Mouse (Mus musculus): ENCODE data around the gene Ostc.
A peak's percentile ranks its signal among the peaks of the same experiment; 100 is the strongest.

The Ostc gene

DNA sequence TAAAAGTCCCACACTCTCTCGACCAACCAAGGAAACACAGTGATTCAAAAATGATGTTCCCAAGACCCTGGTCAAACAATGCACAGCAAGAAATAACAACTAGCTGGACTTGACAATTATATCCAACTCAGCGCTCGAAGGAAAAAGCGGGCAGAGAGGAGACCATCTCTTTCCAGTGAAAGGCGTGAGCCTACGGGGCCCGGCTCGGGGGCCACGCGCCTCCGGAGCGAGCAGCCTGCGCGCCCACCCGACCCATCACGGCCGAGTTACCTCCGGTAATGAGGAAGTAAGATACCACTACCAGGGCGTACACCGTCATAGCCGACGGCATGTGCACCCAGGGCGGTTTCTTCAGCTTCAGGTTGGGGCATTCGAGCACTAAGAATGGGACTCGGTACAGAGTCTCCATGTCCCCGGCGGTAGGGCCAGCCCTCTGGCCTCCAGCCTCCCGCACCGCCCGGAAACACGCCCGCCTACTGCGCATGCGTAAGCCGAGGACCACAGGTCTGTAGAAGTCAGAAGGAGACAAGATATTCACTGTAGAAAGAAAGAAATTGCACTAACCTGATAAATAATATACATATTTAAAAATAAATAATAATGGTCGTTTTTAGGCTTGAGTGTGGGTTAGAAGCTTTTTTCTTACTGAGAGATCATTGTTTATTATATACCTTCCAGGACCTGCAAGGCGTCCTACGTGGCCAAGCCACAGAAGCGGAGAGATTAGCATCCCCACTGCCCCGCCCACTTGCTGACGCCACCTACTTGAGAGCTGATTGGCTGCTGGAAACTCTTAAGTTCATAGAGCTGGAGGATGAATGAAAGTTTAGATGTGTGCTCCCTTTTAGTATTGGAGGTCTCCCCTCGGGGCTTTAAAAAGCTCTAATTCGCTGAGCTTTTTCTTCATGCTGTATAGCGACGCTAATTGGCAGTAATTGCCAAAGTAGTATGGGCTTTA is at the start of gene Ostc:
Gene Ostc (minus strand): TSS at position 478 of the 958 bp plus-strand sequence.
- peak; percentile 98 for ATAC-seq (ENCODE audit: low TSS enrichment)

DNA sequence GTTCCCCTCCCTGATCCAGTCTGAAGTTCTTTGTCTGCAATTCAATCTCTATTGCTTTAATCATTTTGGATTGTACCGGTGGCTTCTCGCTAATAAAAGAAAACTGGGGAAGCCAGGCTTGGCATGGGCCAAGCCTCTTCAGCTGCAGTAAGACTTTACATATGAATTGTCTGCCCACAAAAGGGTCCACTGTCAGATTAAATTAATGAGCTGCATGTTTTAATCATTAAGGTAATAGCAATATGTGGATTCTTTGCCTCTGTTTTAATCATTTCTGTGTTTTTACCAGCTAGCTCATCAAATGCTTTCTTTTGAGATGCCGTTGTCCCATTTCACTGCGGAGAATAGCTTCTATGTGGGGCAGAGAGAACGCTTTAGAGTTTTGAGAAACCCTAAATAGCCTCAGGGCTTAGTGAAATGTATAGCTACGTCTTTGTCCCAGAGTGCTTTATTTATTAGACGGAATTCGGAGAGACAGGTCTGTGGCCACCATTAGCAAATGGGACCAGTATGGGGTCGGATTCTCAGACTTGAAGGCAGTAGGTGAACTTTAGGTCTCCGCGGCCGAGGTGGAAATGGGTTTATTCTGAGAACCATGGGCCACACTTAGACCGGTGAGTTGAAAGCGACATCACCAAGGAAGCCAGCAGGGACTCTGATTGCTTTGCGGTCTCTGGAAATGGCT is 49.1 kb upstream of the Ostc start:
- 0 out of 2 replicates have a peak, but pooled peaks have one; percentile 16 for ATAC-seq (ENCODE audit: low TSS enrichment)

DNA sequence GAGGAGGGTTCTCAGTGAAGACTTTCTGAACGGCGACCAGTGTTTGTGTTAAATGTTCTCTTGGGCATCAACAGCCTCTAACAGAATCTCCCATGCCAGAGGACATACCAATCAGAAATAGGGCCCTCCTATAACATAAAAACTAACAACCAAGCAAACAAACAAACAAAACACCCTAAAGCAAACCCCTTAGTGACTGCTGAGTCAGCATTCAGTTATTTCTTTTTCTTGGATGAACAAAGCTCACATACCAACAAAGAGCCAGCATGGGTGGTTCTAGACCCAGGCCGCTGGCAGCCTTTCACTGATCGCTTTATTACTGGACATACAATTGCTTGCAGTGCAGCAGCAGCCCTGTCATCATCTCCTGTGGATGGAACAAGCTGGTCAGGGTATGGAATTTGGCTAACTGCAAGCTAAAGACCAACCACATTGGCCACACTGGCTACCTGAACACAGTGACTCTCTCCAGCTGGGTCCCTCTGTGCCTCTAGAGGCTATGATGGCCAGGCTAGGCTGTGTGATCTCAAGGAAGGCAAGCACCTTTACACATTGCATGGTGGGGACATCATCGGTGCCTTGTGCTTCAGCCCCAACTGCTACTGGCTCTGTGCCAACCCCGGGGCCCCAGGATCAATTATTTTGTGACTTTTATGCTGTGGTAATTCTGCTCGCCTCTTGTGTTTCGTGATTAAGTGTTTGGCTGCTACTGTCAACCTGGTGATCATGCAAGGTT is 48.0 kb upstream of the Ostc start:
- ATAC-seq (ENCODE audit: low TSS enrichment): no peak

DNA sequence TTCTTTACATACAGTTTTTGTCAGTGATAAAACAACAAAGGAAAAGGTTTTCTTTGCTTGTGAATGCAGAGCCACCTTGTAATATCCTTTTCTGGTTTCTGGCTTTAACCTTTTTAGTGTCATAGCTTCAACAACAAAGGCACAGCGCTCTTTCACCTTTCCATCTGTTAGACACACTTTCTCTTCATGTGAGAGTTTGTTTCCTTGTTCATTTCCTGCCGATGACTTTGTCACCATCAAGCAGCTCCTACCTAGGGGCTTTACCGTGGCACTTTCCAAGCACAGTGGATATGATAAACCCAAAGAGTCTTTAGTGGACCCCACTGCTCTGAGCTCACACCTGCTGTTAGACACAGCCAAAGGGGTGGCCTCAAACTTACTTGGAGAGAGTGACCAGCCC is 40.0 kb upstream of the Ostc start:
- ATAC-seq (ENCODE audit: low TSS enrichment): no peak

DNA sequence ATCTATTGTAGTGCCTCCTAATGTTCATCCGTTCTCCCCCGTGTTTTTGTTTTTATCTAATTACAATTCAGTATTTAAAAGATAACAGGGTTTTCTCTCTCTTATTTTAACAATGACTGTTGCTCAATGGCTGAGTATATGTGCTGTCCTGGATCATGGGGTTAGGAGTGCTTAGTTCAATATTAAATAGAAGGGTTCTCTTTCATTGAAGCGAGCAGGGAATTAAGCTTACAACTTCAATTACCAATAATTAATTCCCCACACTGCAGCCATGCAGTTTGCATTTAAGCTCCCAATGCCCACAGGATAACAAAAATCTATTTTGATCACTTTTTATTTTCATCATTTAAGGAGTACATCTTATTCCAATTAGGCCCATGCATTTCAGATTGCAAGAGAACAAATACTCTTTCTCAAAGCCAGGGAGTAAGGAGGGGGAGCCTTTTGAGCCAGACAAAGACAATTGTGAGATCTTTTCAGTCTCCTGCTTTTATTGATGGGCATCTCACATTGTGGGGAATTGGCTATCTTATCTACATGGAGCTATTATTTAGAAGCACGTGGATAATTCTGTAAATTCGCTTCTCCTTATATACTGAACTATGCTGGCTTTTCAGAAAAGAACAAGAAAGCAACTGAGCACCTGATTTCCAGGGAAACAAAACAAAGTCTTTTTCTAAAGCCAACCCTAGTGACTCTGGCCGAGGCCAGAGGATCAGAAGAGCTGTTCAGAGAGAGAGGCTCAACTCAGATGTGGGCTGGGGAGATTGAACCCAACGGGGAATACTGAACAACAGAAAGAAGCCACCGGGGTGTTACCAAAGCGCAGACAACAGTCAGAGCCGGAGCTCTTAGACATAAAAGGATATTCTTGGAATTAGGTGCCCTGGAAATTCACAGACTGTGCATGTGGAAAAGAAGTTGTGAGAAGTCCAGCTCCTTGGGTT is 37.7 kb upstream of the Ostc start:
- ATAC-seq (ENCODE audit: low TSS enrichment): no peak

DNA sequence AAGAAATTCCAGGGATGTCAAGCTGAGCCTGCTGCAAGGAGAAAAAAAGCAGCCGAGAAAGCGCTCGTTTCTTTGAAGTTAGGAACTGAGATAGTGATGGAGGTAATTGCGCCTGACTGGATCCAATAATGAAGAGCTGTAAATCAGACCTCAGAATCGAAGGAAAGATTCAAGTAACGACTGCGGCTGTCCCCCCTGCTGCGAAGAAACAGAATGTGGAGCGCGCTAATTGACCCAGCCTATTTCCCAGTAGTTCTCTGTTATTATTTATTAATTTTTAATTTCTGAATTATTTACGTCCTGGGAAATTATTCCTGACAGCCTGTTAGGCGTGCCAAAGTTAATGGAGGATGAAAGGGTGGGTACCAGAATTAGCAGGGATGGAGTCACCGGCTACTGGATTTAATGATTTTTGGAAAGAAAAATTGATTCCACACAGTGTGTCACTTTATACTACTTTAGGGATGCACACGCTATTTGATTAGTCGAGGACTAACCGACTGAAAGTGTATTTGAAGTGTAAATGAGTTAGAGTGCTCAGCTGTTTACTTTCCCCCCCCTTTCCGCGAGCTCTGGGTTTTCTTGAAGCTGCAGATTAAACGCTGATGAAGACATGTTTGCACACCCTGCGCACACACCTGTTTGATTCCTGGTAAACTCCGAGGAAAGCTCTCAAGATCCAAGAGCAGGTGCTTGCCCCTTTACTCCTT is 28.6 kb upstream of the Ostc start:
- no peak for ATAC-seq (ENCODE audit: low TSS enrichment)

DNA sequence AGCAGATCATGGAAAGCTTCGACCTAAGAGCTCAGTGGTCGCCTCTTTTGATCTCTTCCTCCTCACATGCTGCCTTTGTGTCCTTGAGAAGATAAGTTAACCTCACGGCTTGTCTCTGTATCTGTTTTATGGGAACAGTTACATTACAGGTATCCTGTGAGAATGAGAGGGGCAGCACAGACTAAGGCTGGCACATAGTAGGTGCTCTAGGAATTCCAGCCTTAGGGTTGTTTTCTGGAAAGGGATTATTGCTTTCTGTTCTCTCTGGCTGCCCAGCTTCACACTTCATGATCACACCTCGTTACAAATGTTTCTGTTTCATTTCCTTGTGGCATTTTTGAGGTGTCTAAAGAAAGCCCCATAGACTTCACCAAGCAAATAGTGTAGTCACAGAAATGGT is 27.5 kb upstream of the Ostc start:
- ATAC-seq (ENCODE audit: low TSS enrichment): no peak

DNA sequence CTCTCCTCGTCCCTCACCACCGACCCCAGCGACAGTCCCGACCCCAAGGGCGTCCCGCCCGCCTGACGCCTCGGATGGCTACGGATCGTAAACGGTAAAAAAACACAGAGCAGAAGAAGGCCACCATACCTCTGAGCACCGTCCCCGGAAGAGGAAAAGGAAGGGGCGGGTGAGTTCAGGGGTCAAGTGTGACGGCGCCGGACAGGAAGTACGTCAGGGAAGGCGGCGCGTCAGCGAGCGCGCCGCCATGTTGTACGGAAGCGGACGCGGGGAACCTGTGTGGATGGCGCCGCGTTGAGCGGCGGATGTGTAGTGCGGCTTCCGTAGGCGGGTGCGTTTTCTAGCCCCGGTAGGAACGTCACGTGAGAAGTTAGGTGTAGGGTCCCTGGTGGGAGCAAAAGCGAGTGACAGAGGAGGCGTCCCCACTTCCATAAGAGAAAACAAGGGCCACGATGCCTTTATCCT is 21.0 kb upstream of the Ostc start, which contains the start of gene Rpl34:
Gene Rpl34 (minus strand): TSS at position 210 of the 465 bp plus-strand sequence.
- peak; percentile 97 for ATAC-seq (ENCODE audit: low TSS enrichment)

DNA sequence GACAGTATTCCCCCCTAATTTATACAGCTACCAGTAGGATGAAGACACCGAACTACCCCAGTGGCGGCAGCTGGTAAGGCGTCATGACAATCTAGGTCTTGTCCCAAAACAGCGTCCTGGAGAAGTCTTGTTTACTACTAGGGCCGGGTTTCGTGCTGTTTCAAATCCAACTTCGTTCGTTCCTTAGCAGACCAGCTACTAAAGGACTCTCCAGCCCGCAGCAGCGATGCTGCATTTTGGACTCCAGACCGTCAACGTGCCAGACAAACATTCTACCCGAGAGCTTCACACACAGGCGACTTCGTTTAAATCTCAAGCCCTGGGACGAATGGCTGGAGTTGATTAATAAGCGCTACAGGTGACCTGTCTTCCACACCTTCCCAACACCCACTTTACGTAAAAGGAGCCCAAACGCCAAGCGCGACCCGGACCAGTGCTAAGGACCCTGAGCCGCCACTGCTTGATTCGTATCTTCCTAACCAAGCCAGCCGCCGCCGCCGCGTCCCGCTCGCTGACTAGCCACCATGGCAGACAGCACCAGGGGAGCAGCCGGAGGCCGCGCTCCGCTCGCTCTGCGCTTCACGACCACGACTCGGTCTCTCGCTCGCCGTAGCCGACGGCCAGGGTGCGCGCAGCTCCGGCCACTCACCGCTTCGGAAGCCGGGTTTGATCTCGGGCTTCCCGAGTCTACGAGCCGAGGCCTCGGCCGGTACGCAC is 20.4 kb upstream of the Ostc start:
- peak; percentile 73 for ATAC-seq (ENCODE audit: low TSS enrichment)

DNA sequence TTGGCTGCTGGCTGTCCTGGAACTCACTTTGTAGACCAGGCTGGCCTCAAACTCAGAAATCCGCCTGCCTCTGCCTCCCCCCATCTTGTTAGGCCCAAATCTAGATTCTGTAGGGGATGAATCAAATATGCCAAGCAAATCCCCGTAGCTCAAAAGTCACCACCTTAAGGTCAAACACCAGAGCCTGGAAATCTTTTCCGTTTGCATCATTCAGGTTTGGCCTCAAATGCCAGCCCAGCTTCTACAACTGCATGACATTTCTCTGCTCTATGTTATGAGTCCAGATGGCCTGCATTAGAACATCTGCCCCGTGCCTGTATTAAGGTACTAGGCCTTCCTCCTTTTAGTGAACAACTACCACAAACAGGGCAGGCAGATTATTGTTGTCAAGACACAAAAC is 18.4 kb upstream of the Ostc start:
- ATAC-seq (ENCODE audit: low TSS enrichment): no peak

DNA sequence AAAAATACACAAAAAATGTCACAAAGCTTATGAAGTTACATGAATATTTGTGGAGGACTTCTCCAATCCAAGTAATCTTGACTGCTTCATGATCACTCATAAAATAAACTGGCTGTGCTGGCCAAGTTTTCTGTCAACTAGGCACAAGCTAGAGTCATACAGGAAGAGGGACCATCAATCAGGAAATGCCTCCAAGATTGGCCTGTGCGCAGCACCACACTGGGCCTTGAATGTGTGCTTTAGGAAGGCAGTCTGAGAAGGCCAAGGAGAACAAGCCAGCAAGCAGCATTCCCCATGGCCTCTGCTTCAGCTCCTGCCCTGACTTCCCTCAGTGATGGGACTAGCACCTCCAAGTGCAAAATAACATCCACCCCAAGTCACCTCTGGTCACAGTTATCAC is 17.8 kb upstream of the Ostc start:
- no peak for ATAC-seq (ENCODE audit: low TSS enrichment)

DNA sequence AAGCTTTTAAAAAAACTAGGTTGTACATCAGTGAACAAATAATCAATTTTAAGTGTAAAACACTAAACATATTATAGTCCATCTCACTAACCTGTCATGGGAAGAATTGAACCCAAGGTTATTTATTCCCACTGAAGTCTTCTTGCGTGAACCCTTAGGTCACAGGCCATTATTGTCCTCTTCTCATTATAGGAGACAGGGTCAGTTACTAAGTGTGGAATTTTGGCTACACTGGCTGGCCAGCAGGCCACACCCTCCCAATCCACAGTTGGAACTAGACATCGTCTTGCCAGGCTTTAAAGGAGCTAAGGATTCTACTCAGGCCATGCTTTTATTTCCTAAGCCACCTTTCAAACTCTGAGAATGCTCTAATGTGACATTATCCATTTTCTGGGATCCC is 16.5 kb upstream of the Ostc start:
- no peak for ATAC-seq (ENCODE audit: low TSS enrichment)

DNA sequence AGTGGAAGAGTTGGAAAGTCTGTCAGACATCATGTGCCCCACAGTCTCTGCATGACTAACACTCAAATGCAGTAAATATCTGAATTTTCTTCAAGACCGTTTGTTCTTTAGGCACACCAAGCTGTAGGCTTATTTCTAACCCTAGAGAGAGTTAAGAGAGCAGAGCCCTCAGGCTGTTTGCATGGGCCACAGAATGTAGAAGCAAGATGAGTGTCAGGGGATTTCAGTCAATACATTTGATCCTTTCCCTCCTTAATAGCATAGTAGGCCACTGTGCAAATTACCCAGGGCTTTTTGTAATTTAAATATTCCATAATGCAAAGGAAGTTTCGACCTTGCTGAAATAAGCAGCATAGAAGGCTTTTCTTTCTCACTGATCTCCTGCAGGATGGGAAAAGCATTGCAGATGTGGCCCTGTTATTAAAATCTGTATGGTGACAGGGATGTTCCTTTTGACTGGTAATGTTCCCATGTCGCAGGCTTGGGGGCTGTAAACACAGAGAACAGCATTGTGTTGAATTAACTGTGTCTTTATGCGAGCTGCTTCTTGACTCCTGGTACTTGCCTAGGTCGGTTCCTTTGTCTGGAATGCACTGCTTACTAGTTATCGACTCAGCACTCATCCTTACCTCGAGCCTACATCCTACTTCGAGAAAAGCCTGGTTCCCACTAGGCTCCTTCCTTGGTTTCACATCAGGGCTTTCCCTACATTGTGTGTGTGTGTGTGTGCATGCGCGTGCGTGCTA is 13.7 kb upstream of the Ostc start:
- no peak for ATAC-seq (ENCODE audit: low TSS enrichment)

DNA sequence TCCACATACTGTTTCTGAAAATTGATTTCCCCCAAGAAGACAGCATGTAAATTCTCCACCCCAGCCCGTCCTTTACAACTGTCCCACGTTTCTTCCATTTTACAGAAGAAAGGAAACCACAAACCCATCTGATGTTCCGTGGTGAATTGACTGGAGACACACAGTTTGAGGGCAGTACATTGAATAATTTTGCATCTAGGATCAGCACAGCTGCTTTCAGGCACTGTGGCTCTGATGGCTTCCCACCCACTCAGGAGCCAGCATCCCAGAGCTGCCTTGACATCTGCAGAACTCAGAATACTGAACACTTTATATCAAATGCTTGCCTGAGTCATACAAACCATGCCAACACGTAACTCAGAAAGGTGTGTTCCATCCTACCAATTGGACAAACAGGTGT is 11.0 kb upstream of the Ostc start:
- peak; percentile 51; the same call in 1 of the 2 replicates for ATAC-seq (ENCODE audit: low TSS enrichment)

DNA sequence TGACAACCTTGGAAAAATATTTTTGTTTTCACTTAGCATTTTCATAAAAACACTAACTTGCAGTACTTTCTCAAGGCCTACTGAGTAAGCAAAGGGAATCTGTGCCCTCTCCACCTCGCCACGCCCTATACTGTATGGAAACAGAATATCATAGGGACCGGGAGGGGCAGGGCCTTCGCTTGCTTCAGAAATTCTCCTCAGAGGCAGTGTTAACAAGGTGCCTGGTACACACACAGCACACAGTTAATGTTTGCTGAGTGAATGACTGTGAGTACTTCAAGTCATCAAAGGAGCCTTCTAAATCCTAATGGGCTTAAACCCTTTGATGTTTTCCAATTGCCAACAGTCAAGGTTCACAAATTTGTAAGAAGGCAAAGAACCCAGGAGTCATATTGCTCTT is 9.6 kb upstream of the Ostc start:
- ATAC-seq (ENCODE audit: low TSS enrichment): no peak

DNA sequence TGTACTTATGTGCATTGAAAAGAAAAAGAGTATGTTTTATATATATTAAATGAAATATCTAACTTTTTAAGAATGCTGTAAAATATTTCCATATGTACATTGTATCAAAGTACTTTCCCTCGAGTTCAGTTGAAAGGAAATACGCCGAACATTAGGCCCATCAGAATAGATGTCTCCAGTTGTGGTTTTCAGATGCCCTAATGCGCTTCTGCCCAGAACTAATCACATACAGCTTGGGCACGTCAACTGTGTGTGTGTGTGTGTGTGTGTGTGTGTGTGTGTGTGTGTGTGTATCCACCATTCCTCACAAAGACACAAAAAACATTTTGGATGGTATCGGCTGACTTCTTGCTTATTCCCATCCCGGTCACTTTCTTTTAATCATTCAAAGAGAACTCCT is 7.3 kb upstream of the Ostc start:
- ATAC-seq (ENCODE audit: low TSS enrichment): no peak

DNA sequence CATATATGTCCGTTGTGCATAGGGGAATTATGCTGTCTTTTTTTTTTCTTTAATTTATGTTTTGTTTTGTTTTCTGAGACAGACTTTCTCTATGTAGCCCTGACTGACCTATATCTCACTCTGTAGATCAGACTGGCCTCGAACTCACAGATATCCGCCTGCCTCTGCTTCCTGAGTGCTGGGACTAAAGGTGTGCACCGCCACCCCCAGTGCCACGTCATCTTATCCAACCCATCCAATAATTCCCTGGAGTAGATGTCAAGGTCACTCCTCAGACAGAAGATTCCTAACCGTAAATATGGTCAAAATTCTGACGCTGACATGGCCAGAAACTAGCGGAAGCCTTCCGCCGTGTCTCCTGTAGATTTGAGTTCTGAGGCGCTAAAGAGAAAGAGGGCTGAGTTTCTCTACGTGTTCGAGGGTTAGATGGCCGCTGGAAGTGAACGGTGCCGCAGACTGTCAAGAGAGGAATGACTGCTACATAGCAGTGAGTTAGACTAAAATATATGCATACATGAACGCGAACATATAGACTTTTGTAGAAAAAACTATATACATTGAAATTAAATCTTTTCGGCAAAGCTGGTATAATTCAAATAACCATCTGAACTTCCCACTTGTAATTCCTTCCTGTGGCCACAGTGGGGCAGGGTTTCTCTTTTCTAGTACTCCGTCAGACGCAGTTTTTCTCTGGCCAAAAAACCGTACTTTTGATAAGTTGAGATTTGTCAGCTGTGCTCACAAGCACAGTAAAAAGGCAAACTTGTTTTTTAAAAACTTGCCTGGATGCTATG is 5.7 kb upstream of the Ostc start:
- peak; percentile 91 for ATAC-seq (ENCODE audit: low TSS enrichment)

DNA sequence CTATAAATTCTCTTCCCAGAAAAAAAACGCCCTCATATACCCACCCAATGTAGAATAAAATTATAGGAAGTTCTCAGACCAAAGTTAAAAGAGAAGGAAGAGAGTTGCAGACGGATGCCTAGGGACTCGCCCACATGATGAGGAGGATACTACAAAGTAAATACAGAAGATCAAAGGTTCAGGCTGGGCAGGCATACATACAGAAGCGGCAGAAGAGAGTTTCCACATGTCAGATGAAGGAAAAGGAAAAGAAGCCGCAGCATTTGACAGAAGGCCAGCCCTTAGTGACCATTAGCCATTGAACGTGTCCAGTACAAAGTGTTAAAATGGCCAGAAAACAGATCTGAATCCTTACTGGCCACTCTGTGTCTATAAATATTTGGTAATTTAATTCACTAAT is 3.6 kb upstream of the Ostc start:
- ATAC-seq (ENCODE audit: low TSS enrichment): no peak

All from frontal cortex, adult (tissue).